Mouse (Mus musculus) layer of hippocampus, adult 6 months (tissue): Measurements from ENCODE around the gene Tmem229a. TPM values are rescaled to one million over a fixed set of nuclear protein-coding genes. Genes with fewer than 3 reads are reported as not detected.

ENCODE experiments used
- long read RNA-seq, 2 experiments: library from polyadenylated mRNA; unstranded; transcript quantifications; one replicate each; pipeline ENCODE4 v2.0.0; 2019 to 2020
- polyA plus RNA-seq: library from polyadenylated mRNA; unstranded; fragments of <200 nt; fragmentation: Nextera tagmentation; gene quantifications from 2 replicates; pipeline ENCODE4 v1.2.3, GENCODE M21; 2021

Gene Tmem229a
- 21.7 and 23.7 TPM in 2 replicates for polyA plus RNA-seq
- long read RNA-seq, experiment 1, full-length matches to known transcripts = 66 of 66 reads
- long read RNA-seq, experiment 1, partial matches to known transcripts = 0 of 66 reads
- long read RNA-seq, experiment 1, other reads (novel, unspliced or antisense) = 0 of 66 reads
- long read RNA-seq, experiment 2, full-length matches to known transcripts = 381 of 383 reads
- long read RNA-seq, experiment 2, partial matches to known transcripts = 0 of 383 reads
- long read RNA-seq, experiment 2, other reads (novel, unspliced or antisense) = 2 of 383 reads

DNA sequence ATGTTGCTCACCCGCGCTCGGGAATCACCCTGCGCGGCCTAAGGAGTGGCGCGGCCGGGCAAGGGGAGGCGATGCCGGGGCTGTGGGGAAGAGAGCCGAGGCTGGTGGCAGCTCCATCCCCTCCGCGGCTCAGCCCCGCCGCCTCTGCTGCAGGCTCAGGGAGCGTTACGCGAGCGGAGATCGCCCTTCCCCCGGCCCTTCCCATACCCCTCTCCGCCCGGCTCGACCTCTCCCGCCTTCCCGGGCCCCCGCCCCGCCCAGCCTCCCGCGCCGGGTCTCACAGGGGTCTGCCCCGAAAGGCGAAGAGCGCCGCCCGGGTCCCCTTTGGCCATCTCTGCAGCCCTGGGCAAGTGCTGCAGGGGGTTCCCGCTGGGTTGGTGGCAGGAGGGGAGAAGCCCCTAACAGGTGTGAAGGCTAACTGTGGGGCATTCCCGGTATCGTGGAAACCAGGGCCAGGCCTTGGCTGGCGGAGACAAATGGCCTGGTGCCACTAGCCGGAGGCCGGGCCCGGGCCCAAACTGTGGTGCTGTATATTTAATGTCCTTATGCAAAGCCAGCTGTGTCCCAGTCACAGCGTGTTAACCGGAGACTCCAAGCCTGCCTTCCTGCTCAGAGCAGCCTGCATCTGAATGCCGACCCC is at the start of gene Tmem229a:
Tmem229a (minus strand) TSS at position 352 of the 640 bp plus-strand sequence.

Other genes starting within 250 kb of the Tmem229a start
- not detected in 2 replicates for gene Hyal6, start 223.1 kb downstream of the Tmem229a start, polyA plus RNA-seq
- not detected in 2 replicates for gene Hyal4, start 208.0 kb downstream of the Tmem229a start, polyA plus RNA-seq
- gene Spam1, start 165.1 kb downstream of the Tmem229a start, polyA plus RNA-seq = not detected in 2 replicates
- not detected in 2 replicates for gene Hyal5, start 98.3 kb downstream of the Tmem229a start, polyA plus RNA-seq